Mouse (Mus musculus) MEL (cell line): ENCODE measurements around the gene Ephb2.

Experiments
- CTCF ChIP-seq, 3 experiments: IDR thresholded peaks in 2 of 3; conservative IDR thresholded peaks in 1 of 3; 2 replicates each; pipeline ENCODE4 v1.5.1; 2011 to 2012; ENCODE audit warnings: low read length in 3 of 3, low read depth in 2 of 3, mild to moderate bottlenecking in 2 of 3, improper control_type of control experiment in 1 of 3, inconsistent platforms in 1 of 3, mixed read lengths in 1 of 3, moderate library complexity in 1 of 3; ENCODE audit not compliant: control insufficient read depth in 1 of 3, insufficient read depth in 1 of 3, poor library complexity in 1 of 3, severe bottlenecking in 1 of 3
- E2F4 ChIP-seq: IDR thresholded peaks from 2 replicates; pipeline ENCODE4 v1.6.1; 2011; ENCODE audit warnings: low read depth, low read length, improper control_type of control experiment, borderline replicate concordance
- GABPA ChIP-seq: IDR thresholded peaks from 2 replicates; pipeline ENCODE4 v1.6.1; 2012; ENCODE audit warnings: low read depth, mild to moderate bottlenecking, inconsistent platforms, low read length, improper control_type of control experiment, moderate library complexity
- JUND ChIP-seq: IDR thresholded peaks from 2 replicates; pipeline ENCODE4 v1.6.1; 2011; ENCODE audit warnings: low read depth, mild to moderate bottlenecking, improper control_type of control experiment, low read length
- KAT2A ChIP-seq: conservative IDR thresholded peaks from 2 replicates; pipeline ENCODE4 v1.6.1; 2012; ENCODE audit warnings: low read depth, low read length, improper control_type of control experiment, inconsistent platforms
- MAFK ChIP-seq: IDR thresholded peaks from 2 replicates; pipeline ENCODE4 v1.6.1; 2011; ENCODE audit warnings: low read depth, mild to moderate bottlenecking, low read length, improper control_type of control experiment, borderline replicate concordance
- MAZ ChIP-seq: IDR thresholded peaks from 2 replicates; pipeline ENCODE4 v1.6.1; 2012; ENCODE audit warnings: low read depth, mild to moderate bottlenecking, inconsistent platforms, low read length, improper control_type of control experiment
- POLR2A ChIP-seq, 2 experiments: IDR thresholded peaks; 2 replicates each; pipeline ENCODE4 v1.6.1; 2011 to 2012; ENCODE audit warnings: low read length in 2 of 2, mild to moderate bottlenecking in 2 of 2, control low read depth in 1 of 2, improper control_type of control experiment in 1 of 2, low read depth in 1 of 2, moderate library complexity in 1 of 2; ENCODE audit not compliant: control insufficient read depth in 1 of 2, insufficient read depth in 1 of 2, poor library complexity in 1 of 2
- POLR2AphosphoS5 ChIP-seq: IDR thresholded peaks from 2 replicates; pipeline ENCODE4 v1.6.1; 2012; ENCODE audit warnings: low read depth, borderline replicate concordance, mild to moderate bottlenecking, inconsistent platforms, low read length, moderate library complexity, mixed read lengths
- RCOR1 ChIP-seq: IDR thresholded peaks from 2 replicates; pipeline ENCODE4 v1.6.1; 2012; ENCODE audit warnings: low read depth, mild to moderate bottlenecking, inconsistent platforms, low read length, improper control_type of control experiment
- TCF12 ChIP-seq: IDR thresholded peaks from 2 replicates; pipeline ENCODE4 v1.6.1; 2014; ENCODE audit warnings: low read depth, mild to moderate bottlenecking, inconsistent platforms, low read length, improper control_type of control experiment, moderate library complexity
- USF1 ChIP-seq: IDR thresholded peaks from 2 replicates; pipeline ENCODE4 v1.6.1; 2014; ENCODE audit warnings: low read depth, mild to moderate bottlenecking, inconsistent platforms, low read length, improper control_type of control experiment, moderate library complexity
- USF2 ChIP-seq, 2 experiments: IDR thresholded peaks; 2 replicates each; pipeline ENCODE4 v1.6.1; 2011 to 2012; ENCODE audit warnings: improper control_type of control experiment in 2 of 2, low read length in 2 of 2, borderline replicate concordance in 1 of 2, inconsistent platforms in 1 of 2, low read depth in 1 of 2, mild to moderate bottlenecking in 1 of 2; ENCODE audit not compliant: insufficient read depth in 1 of 2
- ZNF384 ChIP-seq: IDR thresholded peaks from 2 replicates; pipeline ENCODE4 v1.6.1; 2012; ENCODE audit warnings: low read depth, mild to moderate bottlenecking, inconsistent platforms, low read length, improper control_type of control experiment

- no peak for TF ChIP-seq ZNF384
- no peak for TF ChIP-seq CTCF (IDR thresholded peaks at IDR 0.05 in 2 of 3, conservative IDR thresholded peaks at IDR 0.05 in 1 of 3; ENCODE audit: control insufficient read depth in 1 of 3, insufficient read depth in 1 of 3, low read depth in 2 of 3, low read length in 3 of 3, poor library complexity in 1 of 3, severe bottlenecking in 1 of 3)
- no peak for TF ChIP-seq POLR2A (IDR thresholded peaks at IDR 0.05; ENCODE audit: control insufficient read depth in 1 of 2, insufficient read depth in 1 of 2, low read depth in 1 of 2, low read length in 2 of 2, poor library complexity in 1 of 2)
- TF ChIP-seq POLR2AphosphoS5: no peak
- no peak for TF ChIP-seq JUND
- TF ChIP-seq GABPA: no peak
- no peak for TF ChIP-seq TCF12
- TF ChIP-seq USF1: no peak
- no peak for TF ChIP-seq USF2 (IDR thresholded peaks at IDR 0.05; ENCODE audit: borderline replicate concordance in 1 of 2, insufficient read depth in 1 of 2, low read depth in 1 of 2, low read length in 2 of 2)
- no peak for TF ChIP-seq MAFK
- TF ChIP-seq KAT2A: no peak
- TF ChIP-seq E2F4: no peak
- TF ChIP-seq MAZ: no peak
- TF ChIP-seq RCOR1: no peak
Observed at GRCm38 (mm10) chr4:136761713-136762380, 73.9 kb downstream of the Ephb2 start.
